Mouse (Mus musculus): ENCODE measurements around the gene Kcnmb1. TPM values are rescaled to one million over a fixed set of nuclear protein-coding genes. Genes with fewer than 3 reads are reported as not detected.

The Kcnmb1 gene
- polyA plus RNA-seq, 1 experiment from 2014 or later, result 0.05 TPM

GRCm38 (mm10) chr11:33929412-33929811 lies 33.4 kb upstream of the Kcnmb1 start:
- no peaks in the 10 kb centered on the region for H3K36me3 ChIP-seq (replicated peaks; ENCODE audit: insufficient read depth, low read length)
- no peak for ATAC-seq
- no peak for DNase-seq
- TF ChIP-seq EP300 (IDR thresholded peaks at IDR 0.05; ENCODE audit: low read depth), result no peak
- 70% methylated on average over 11 of the region's 11 CpGs for WGBS (ENCODE audit: insufficient replicate concordance)
- H3K27me3 ChIP-seq (ENCODE audit: insufficient read depth, low read length), result no peaks in the 10 kb centered on the region
- no peak overlapping the region for H3K27ac ChIP-seq (ENCODE audit: low read depth)
- no peak overlapping the region for H3K4me3 ChIP-seq (ENCODE audit: low read depth, low read length)
- no peak overlapping the region for H3K9ac ChIP-seq (replicated peaks)
- peaks cover 8% of the 10 kb centered on the region for H3K4me1 ChIP-seq (ENCODE audit: insufficient read depth)
- H3K4me2 ChIP-seq (ENCODE audit: low read depth, low read length), result no peak overlapping the region
- no peaks in the 10 kb centered on the region for H3K9me3 ChIP-seq (ENCODE audit: low read length)

GRCm38 (mm10) chr11:33931836-33932385 lies 30.9 kb upstream of the Kcnmb1 start:
- Histone ChIP-seq H3K27me3 (ENCODE audit: insufficient read depth, low read length) (no peaks in the 10 kb centered on the region), H3K9me3 (ENCODE audit: low read length) (no peaks in the 10 kb centered on the region), H3K4me2 (ENCODE audit: low read depth, low read length) (peak overlapping the region; percentile 36; the same call in 1 of the 2 replicates), H3K27ac (ENCODE audit: low read depth) (no peak overlapping the region), H3K9ac (replicated peaks) (no peak overlapping the region), H3K4me1 (ENCODE audit: insufficient read depth) (peaks cover 5% of the 10 kb centered on the region), H3K4me3 (ENCODE audit: low read depth, low read length) (no peak overlapping the region), H3K36me3 (replicated peaks; ENCODE audit: insufficient read depth, low read length) (no peaks in the 10 kb centered on the region)
- 0 out of 2 replicates have a peak, but pooled peaks have one; percentile 29 for ATAC-seq
- TF ChIP-seq CTCF (IDR thresholded peaks at IDR 0.05; ENCODE audit: low read depth) (no peak), EP300 (IDR thresholded peaks at IDR 0.05; ENCODE audit: low read depth) (no peak)
- 10% methylated on average over 9 of the region's 10 CpGs for WGBS (ENCODE audit: insufficient replicate concordance)
- peak; percentile 78 for DNase-seq

DNA sequence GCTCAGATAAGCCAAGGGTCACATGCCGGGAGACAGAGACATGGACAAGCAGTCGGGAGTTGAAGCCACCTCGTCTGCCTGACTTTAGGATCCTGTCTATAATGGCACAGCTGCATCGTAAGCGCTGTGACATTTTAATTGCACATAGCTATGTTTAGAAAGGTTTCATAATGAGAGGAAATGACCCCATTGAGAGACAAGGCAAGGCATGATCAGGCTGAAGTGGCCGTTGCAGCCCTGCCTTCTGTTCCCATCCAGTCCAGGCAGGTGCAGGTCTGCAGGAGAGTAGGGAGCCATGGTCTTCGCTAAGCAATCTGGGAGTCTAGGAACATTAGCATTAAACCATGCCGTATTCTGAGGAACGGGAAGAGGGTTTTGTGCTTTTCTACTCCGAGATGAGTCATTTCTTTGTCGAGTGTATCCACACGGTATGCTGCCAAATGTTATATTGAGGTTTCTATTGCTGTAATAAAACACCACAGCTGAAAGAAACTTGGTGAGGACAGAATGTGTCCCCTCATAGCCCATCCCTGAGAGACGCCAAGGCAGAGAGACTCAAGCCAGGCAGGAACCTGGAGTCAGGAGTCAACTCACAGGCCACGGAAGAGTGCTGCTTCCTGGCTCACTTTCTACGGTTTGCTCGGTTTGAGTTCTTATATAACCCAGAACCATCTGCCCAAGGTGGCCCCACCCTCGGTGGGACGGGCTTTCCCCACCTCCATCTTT lies 30.3 kb upstream of the Kcnmb1 start:
- 41% methylated on average over 18 of the region's 18 CpGs for WGBS (ENCODE audit: insufficient replicate concordance)
- H3K9ac ChIP-seq (replicated peaks), result no peak overlapping the region
- peak overlapping the region; percentile 36; the same call in 1 of the 2 replicates for H3K4me2 ChIP-seq (ENCODE audit: low read depth, low read length)
- no peaks in the 10 kb centered on the region for H3K9me3 ChIP-seq (ENCODE audit: low read length)
- H3K4me3 ChIP-seq (ENCODE audit: low read depth, low read length), result no peak overlapping the region
- H3K4me1 ChIP-seq (ENCODE audit: insufficient read depth), result peaks cover 5% of the 10 kb centered on the region
- no peaks in the 10 kb centered on the region for H3K36me3 ChIP-seq (replicated peaks; ENCODE audit: insufficient read depth, low read length)
- no peak for DNase-seq
- no peak for TF ChIP-seq CTCF (IDR thresholded peaks at IDR 0.05; ENCODE audit: low read depth)
- TF ChIP-seq EP300 (IDR thresholded peaks at IDR 0.05; ENCODE audit: low read depth), result no peak
- H3K27me3 ChIP-seq (ENCODE audit: insufficient read depth, low read length), result no peaks in the 10 kb centered on the region
- H3K27ac ChIP-seq (ENCODE audit: low read depth), result no peak overlapping the region
- ATAC-seq, result no peak

- WGBS (ENCODE audit: insufficient replicate concordance), result 70% methylated on average over 9 of the region's 9 CpGs
- H3K36me3 ChIP-seq (replicated peaks; ENCODE audit: insufficient read depth, low read length), result no peaks in the 10 kb centered on the region
These were observed 28.5 kb upstream of the Kcnmb1 start for GRCm38 (mm10) chr11:33934286-33934685.

GRCm38 (mm10) chr11:33937641-33938040 lies 25.2 kb upstream of the Kcnmb1 start:
- no peak overlapping the region for H3K4me3 ChIP-seq (ENCODE audit: low read depth, low read length)
- no peaks in the 10 kb centered on the region for H3K4me1 ChIP-seq (ENCODE audit: insufficient read depth)
- no peak overlapping the region for H3K9ac ChIP-seq (replicated peaks)
- no peaks in the 10 kb centered on the region for H3K9me3 ChIP-seq (ENCODE audit: low read length)
- 76% methylated on average over 8 of the region's 8 CpGs for WGBS (ENCODE audit: insufficient replicate concordance)
- no peak overlapping the region for H3K27ac ChIP-seq (ENCODE audit: low read depth)
- TF ChIP-seq EP300 (IDR thresholded peaks at IDR 0.05; ENCODE audit: low read depth) (no peak), CTCF (IDR thresholded peaks at IDR 0.05; ENCODE audit: low read depth) (no peak)
- H3K27me3 ChIP-seq (ENCODE audit: insufficient read depth, low read length), result no peaks in the 10 kb centered on the region
- ATAC-seq (no peak), DNase-seq (no peak)
- H3K4me2 ChIP-seq (ENCODE audit: low read depth, low read length), result no peak overlapping the region
- H3K36me3 ChIP-seq (replicated peaks; ENCODE audit: insufficient read depth, low read length), result no peaks in the 10 kb centered on the region

More at GRCm38 (mm10) chr11:33934286-33934685, 28.5 kb upstream of the Kcnmb1 start:
- TF ChIP-seq CTCF (IDR thresholded peaks at IDR 0.05; ENCODE audit: low read depth) (peak; percentile 57), EP300 (IDR thresholded peaks at IDR 0.05; ENCODE audit: low read depth) (no peak)
- Histone ChIP-seq H3K27me3 (ENCODE audit: insufficient read depth, low read length) (no peaks in the 10 kb centered on the region), H3K4me3 (ENCODE audit: low read depth, low read length) (no peak overlapping the region), H3K9me3 (ENCODE audit: low read length) (no peaks in the 10 kb centered on the region), H3K4me2 (ENCODE audit: low read depth, low read length) (no peak overlapping the region), H3K4me1 (ENCODE audit: insufficient read depth) (peaks cover 5% of the 10 kb centered on the region), H3K27ac (ENCODE audit: low read depth) (no peak overlapping the region), H3K9ac (replicated peaks) (no peak overlapping the region)
- DNase-seq, result no peak
- ATAC-seq, result no peak

DNA sequence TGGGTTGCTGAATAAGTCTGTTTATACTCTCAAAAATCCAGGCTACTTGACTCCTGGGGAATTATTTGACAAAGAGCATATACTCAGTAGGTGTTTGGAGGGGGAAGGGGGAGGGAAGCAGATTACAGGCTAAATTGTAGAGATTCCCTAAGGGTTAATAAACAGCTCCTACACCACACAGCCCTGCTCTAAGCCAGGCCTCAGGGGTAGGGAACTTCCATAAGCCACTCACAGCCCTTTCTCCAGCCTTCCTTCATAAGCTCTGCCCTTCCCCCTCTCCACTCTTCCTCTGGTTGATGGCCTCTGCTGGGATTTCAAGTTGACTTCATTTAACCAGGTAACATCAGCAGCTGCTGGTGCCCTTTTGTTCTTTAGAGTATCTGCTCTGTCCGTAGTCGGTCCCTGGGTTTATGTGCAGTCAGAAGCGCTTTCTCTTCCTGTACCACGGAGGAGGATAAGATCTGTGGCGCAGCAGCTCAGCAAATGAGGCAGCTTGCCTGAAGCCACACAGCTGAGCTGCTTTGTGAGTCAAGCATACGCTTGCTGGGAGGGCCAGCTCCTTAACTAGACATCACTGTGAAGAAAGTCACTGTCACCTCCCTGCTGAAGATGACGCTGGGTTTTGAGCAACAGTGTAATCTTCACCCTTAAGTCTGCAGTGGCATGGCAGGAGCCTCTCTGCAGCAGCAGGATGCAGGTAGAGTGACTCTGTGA lies 24.1 kb upstream of the Kcnmb1 start:
- Histone ChIP-seq H3K9ac (replicated peaks) (no peak overlapping the region), H3K4me1 (ENCODE audit: insufficient read depth) (no peaks in the 10 kb centered on the region), H3K27me3 (ENCODE audit: insufficient read depth, low read length) (no peaks in the 10 kb centered on the region), H3K4me2 (ENCODE audit: low read depth, low read length) (no peak overlapping the region), H3K4me3 (ENCODE audit: low read depth, low read length) (no peak overlapping the region), H3K27ac (ENCODE audit: low read depth) (no peak overlapping the region), H3K9me3 (ENCODE audit: low read length) (no peaks in the 10 kb centered on the region), H3K36me3 (replicated peaks; ENCODE audit: insufficient read depth, low read length) (no peaks in the 10 kb centered on the region)
- 31% methylated on average over 7 of the region's 7 CpGs for WGBS (ENCODE audit: insufficient replicate concordance)
- no peak for ATAC-seq
- no peak for TF ChIP-seq EP300 (IDR thresholded peaks at IDR 0.05; ENCODE audit: low read depth)
- no peak for TF ChIP-seq CTCF (IDR thresholded peaks at IDR 0.05; ENCODE audit: low read depth)
- DNase-seq, result no peak
